Mouse (Mus musculus): ENCODE measurements at regions not wholly inside any gene's neighbourhood (a gene's known extent, or its start where the extent isn't known, plus 50 kb on each side); places are given as distances from the start of the nearest gene placed in this dataset.

GRCm38 (mm10) chr8:35904711-35905450 lies 139.3 kb downstream of the Gm19410 start:
- ATAC-seq, result no peak
- no peak overlapping the region for H3K27ac ChIP-seq (ENCODE audit: low read length)
- WGBS, result 64% methylated on average over 7 of the region's 7 CpGs

DNA sequence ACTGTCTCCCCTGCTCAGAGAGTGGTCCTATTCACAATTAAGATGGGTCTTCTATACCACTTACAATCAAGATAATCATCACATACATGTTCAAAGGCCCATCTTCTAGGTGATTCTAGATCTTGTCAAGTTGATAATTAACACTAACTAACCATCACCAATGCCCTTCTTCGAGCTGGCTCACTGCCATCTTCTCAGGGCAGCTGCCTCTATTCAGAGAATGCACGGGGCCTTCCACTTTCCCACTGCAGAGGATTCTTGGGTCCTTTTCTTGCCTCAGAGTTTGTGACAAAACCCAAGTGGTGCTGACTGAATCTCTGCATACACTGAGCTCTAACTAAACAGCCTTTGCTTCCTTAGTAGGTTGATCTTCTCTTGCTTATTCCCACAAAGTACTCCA lies 142.4 kb downstream of the Gm19410 start:
- Histone ChIP-seq H3K4me2 (ENCODE audit: low read length) (no peak overlapping the region), H3K9ac (replicated peaks; ENCODE audit: low read depth, low read length) (no peak overlapping the region), H3K36me3 (ENCODE audit: control insufficient read depth, insufficient read depth) (no peaks in the 10 kb centered on the region), H3K4me1 (replicated peaks; ENCODE audit: control insufficient read depth, insufficient read depth, low read length) (peaks cover 3% of the 10 kb centered on the region; the same call in 1 of the 2 replicates), H3K4me3 (replicated peaks; ENCODE audit: low read length) (no peak overlapping the region), H3K9me3 (ENCODE audit: control insufficient read depth, low read length) (no peaks in the 10 kb centered on the region), H3K27me3 (replicated peaks; ENCODE audit: control insufficient read depth, insufficient read depth, low read length) (no peaks in the 10 kb centered on the region), H3K27ac (ENCODE audit: low read length) (no peak overlapping the region)
- 54% methylated on average over 2 of the region's 2 CpGs for WGBS
- no peak for ATAC-seq

More at GRCm38 (mm10) chr8:35904711-35905450, 139.3 kb downstream of the Gm19410 start:
- H3K36me3 ChIP-seq (ENCODE audit: control insufficient read depth, insufficient read depth), result no peaks in the 10 kb centered on the region
- H3K27me3 ChIP-seq (replicated peaks; ENCODE audit: control insufficient read depth, insufficient read depth, low read length), result no peaks in the 10 kb centered on the region
- no peaks in the 10 kb centered on the region for H3K9me3 ChIP-seq (ENCODE audit: control insufficient read depth, low read length)
- H3K9ac ChIP-seq (replicated peaks; ENCODE audit: low read depth, low read length), result no peak overlapping the region
- no peak overlapping the region for H3K4me3 ChIP-seq (replicated peaks; ENCODE audit: low read length)
- H3K4me2 ChIP-seq (ENCODE audit: low read length), result no peak overlapping the region
- peaks cover 3% of the 10 kb centered on the region; the same call in 1 of the 2 replicates for H3K4me1 ChIP-seq (replicated peaks; ENCODE audit: control insufficient read depth, insufficient read depth, low read length)

DNA sequence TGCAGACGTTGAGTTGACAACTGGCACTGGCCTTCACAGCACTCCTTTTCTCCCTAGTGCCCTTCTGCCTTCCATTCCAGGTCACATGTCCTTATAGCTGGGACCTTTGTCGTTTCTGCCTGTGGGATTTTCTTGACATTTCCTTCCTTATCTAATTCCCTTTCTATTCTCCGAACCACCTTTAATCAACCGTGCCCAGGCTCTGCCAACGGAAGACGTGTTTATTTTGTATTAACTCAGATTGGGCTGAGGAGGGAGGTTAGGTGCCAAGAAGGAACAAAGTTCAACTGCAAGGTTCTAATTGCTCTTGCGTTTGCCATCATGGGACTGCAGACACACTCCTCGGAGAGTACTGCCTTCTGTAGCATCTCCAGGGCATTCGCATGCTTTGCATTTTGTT lies 146.7 kb downstream of the Gm19410 start:
- no peaks in the 10 kb centered on the region for H3K36me3 ChIP-seq (ENCODE audit: control insufficient read depth, insufficient read depth)
- H3K4me1 ChIP-seq (replicated peaks; ENCODE audit: control insufficient read depth, insufficient read depth, low read length), result no peaks in the 10 kb centered on the region
- no peak overlapping the region for H3K27ac ChIP-seq (ENCODE audit: low read length)
- H3K27me3 ChIP-seq (replicated peaks; ENCODE audit: control insufficient read depth, insufficient read depth, low read length), result no peaks in the 10 kb centered on the region
- no peak for ATAC-seq
- no peak overlapping the region for H3K4me3 ChIP-seq (replicated peaks; ENCODE audit: low read length)
- no peak overlapping the region for H3K4me2 ChIP-seq (ENCODE audit: low read length)
- 73% methylated on average over 9 of the region's 9 CpGs for WGBS
- no peak overlapping the region for H3K9ac ChIP-seq (replicated peaks; ENCODE audit: low read depth, low read length)
- H3K9me3 ChIP-seq (ENCODE audit: control insufficient read depth, low read length), result no peaks in the 10 kb centered on the region

GRCm38 (mm10) chr8:35915878-35916518 lies 150.4 kb downstream of the Gm19410 start:
- WGBS, result 90% methylated on average over 10 of the region's 10 CpGs
- ATAC-seq, result no peak
- H3K27me3 ChIP-seq (replicated peaks; ENCODE audit: control insufficient read depth, insufficient read depth, low read length), result no peaks in the 10 kb centered on the region
- H3K27ac ChIP-seq (ENCODE audit: low read length), result no peak overlapping the region
- H3K9ac ChIP-seq (replicated peaks; ENCODE audit: low read depth, low read length), result no peak overlapping the region
- H3K4me2 ChIP-seq (ENCODE audit: low read length), result no peak overlapping the region
- no peaks in the 10 kb centered on the region for H3K36me3 ChIP-seq (ENCODE audit: control insufficient read depth, insufficient read depth)
- H3K4me1 ChIP-seq (replicated peaks; ENCODE audit: control insufficient read depth, insufficient read depth, low read length), result 0 out of 2 replicates have a peak, but pooled peaks cover 3% of the 10 kb centered on the region
- no peaks in the 10 kb centered on the region for H3K9me3 ChIP-seq (ENCODE audit: control insufficient read depth, low read length)
- H3K4me3 ChIP-seq (replicated peaks; ENCODE audit: low read length), result no peak overlapping the region

GRCm38 (mm10) chr8:35917573-35917972 lies 152.0 kb downstream of the Gm19410 start:
- Histone ChIP-seq H3K4me2 (ENCODE audit: low read length) (no peak overlapping the region), H3K4me3 (replicated peaks; ENCODE audit: low read length) (no peak overlapping the region), H3K36me3 (ENCODE audit: control insufficient read depth, insufficient read depth) (no peaks in the 10 kb centered on the region), H3K4me1 (replicated peaks; ENCODE audit: control insufficient read depth, insufficient read depth, low read length) (0 out of 2 replicates have a peak, but pooled peaks cover 3% of the 10 kb centered on the region), H3K27me3 (replicated peaks; ENCODE audit: control insufficient read depth, insufficient read depth, low read length) (no peaks in the 10 kb centered on the region), H3K27ac (ENCODE audit: low read length) (no peak overlapping the region), H3K9ac (replicated peaks; ENCODE audit: low read depth, low read length) (no peak overlapping the region), H3K9me3 (ENCODE audit: control insufficient read depth, low read length) (no peaks in the 10 kb centered on the region)
- 79% methylated on average over 3 of the region's 3 CpGs for WGBS
- no peak for ATAC-seq

GRCm38 (mm10) chr8:35919451-35919850 lies 153.9 kb downstream of the Gm19410 start:
- Histone ChIP-seq H3K9me3 (ENCODE audit: control insufficient read depth, low read length) (no peaks in the 10 kb centered on the region), H3K4me1 (replicated peaks; ENCODE audit: control insufficient read depth, insufficient read depth, low read length) (0 out of 2 replicates have a peak, but pooled peaks cover 3% of the 10 kb centered on the region), H3K36me3 (ENCODE audit: control insufficient read depth, insufficient read depth) (no peaks in the 10 kb centered on the region), H3K4me2 (ENCODE audit: low read length) (no peak overlapping the region), H3K27ac (ENCODE audit: low read length) (no peak overlapping the region), H3K9ac (replicated peaks; ENCODE audit: low read depth, low read length) (no peak overlapping the region), H3K4me3 (replicated peaks; ENCODE audit: low read length) (no peak overlapping the region), H3K27me3 (replicated peaks; ENCODE audit: control insufficient read depth, insufficient read depth, low read length) (no peaks in the 10 kb centered on the region)
- no peak for ATAC-seq
- WGBS, result 87% methylated on average over 6 of the region's 6 CpGs

DNA sequence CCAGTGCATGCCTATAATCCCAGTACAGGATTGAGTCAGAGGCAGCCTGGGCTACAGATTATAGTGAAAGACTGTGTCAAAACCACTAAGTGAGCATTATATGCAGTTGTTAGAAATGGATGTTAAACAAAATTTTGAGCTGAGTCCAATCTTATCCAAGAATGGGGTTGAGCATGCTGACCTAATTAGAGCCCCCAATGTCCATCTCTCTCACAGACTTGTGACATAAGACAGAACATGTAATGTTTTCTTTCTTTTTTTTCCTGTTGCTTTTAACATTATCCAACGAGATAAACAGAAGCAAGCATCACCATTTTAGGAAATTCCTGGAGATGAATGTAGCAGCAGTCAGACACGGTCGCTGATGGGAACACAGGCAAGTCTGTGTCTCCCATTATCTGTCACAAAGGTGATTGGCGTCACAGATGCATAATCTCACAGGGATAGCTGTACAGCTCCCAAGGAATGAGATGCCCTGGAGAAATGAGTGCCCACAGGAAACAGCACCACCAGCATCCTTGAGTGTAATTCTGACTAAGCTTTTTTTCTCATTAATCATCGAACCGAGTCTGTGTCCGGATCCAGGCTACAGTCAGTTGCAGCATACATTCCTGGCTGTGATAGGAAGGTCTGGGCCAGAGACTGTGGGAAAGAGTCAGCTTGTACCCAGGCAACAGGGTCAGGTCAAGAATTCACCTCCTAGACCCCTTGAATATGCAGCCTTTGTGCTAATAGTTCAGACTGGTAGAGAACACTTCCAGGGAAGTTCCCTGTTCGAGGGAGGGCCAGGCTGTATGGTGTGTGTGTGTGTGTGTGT lies 154.5 kb downstream of the Gm19410 start:
- H3K9ac ChIP-seq (replicated peaks; ENCODE audit: low read depth, low read length), result no peak overlapping the region
- no peak overlapping the region for H3K4me3 ChIP-seq (replicated peaks; ENCODE audit: low read length)
- 0 out of 2 replicates have a peak, but pooled peaks cover 3% of the 10 kb centered on the region for H3K4me1 ChIP-seq (replicated peaks; ENCODE audit: control insufficient read depth, insufficient read depth, low read length)
- no peak overlapping the region for H3K4me2 ChIP-seq (ENCODE audit: low read length)
- no peaks in the 10 kb centered on the region for H3K9me3 ChIP-seq (ENCODE audit: control insufficient read depth, low read length)
- no peak overlapping the region for H3K27ac ChIP-seq (ENCODE audit: low read length)
- H3K36me3 ChIP-seq (ENCODE audit: control insufficient read depth, insufficient read depth), result no peaks in the 10 kb centered on the region
- ATAC-seq, result no peak
- H3K27me3 ChIP-seq (replicated peaks; ENCODE audit: control insufficient read depth, insufficient read depth, low read length), result no peaks in the 10 kb centered on the region
- WGBS, result 65% methylated on average over 8 of the region's 8 CpGs

DNA sequence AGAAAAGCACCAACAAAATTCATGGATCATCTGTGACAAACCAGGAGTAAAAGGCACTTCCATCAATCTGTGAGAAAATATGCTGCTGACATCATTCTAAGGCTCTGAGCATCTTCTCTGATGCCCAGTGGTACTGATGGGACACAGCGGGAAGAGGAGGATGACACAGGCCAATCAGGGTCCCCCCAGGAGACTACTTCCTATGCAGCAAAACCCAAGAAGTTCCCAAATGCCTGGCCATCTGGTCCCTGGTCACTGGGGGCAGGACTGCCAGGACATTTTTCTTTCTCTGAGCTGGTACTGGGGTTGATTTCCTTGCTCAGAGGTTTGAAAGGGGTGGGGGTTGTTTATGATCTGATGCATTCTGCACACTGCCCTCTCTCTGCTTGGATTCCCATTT lies 158.4 kb downstream of the Gm19410 start:
- H3K4me2 ChIP-seq (ENCODE audit: low read length), result no peak overlapping the region
- WGBS, result 100% methylated on average over 1 of the region's 1 CpGs

DNA sequence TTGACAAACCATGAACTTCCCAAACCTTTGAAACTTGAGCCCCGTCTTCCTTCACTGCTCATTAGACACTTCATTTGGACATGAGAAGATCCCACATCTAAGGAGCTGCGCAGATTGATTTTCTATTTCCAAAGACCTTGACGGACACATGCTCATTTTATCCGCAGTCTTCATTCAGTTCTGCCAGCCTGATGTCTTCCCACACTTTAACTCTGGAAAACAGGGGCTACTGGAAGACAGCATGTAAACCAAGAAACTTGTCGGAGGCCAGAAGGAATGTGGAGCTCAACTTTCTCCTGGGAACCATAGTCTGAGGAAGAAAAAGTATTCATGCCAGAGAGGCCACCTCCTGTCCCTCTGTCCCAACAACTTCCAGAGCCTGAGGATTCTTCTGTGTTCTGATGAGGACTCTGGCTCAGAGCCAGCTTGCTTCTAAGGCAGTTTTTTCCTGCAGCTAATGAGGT lies 161.8 kb downstream of the Gm19410 start:
- Histone ChIP-seq H3K4me2 (ENCODE audit: low read length) (no peak overlapping the region), H3K9me3 (ENCODE audit: control insufficient read depth, low read length) (no peaks in the 10 kb centered on the region), H3K27ac (ENCODE audit: low read length) (no peak overlapping the region), H3K27me3 (replicated peaks; ENCODE audit: control insufficient read depth, insufficient read depth, low read length) (no peaks in the 10 kb centered on the region), H3K9ac (replicated peaks; ENCODE audit: low read depth, low read length) (no peak overlapping the region), H3K36me3 (ENCODE audit: control insufficient read depth, insufficient read depth) (no peaks in the 10 kb centered on the region), H3K4me1 (replicated peaks; ENCODE audit: control insufficient read depth, insufficient read depth, low read length) (no peaks in the 10 kb centered on the region), H3K4me3 (replicated peaks; ENCODE audit: low read length) (no peak overlapping the region)
- WGBS, result 76% methylated on average over 5 of the region's 5 CpGs
- no peak for ATAC-seq

More for the DNA sequence above, 158.4 kb downstream of the Gm19410 start:
- Histone ChIP-seq H3K36me3 (ENCODE audit: control insufficient read depth, insufficient read depth) (no peaks in the 10 kb centered on the region), H3K4me3 (replicated peaks; ENCODE audit: low read length) (no peak overlapping the region), H3K4me1 (replicated peaks; ENCODE audit: control insufficient read depth, insufficient read depth, low read length) (0 out of 2 replicates have a peak, but pooled peaks cover 3% of the 10 kb centered on the region), H3K27me3 (replicated peaks; ENCODE audit: control insufficient read depth, insufficient read depth, low read length) (no peaks in the 10 kb centered on the region), H3K27ac (ENCODE audit: low read length) (no peak overlapping the region), H3K9ac (replicated peaks; ENCODE audit: low read depth, low read length) (no peak overlapping the region), H3K9me3 (ENCODE audit: control insufficient read depth, low read length) (no peaks in the 10 kb centered on the region)
- ATAC-seq, result no peak

Data from forebrain, embryonic 16.5 days (tissue).